Mouse (Mus musculus) cerebellum, adult 18-20 months (tissue): ENCODE results near the gene Hmmr.
"Not testable (repeated sequence)": the region's sequence is repeated elsewhere in the genome, so short reads cannot be mapped to it uniquely, and the experiment has no call there.

Experiments
- DNase-seq, 2 experiments: peaks; one replicate each; pipeline ENCODE4 v3.0.0; 2021

Hmmr gene

DNA sequence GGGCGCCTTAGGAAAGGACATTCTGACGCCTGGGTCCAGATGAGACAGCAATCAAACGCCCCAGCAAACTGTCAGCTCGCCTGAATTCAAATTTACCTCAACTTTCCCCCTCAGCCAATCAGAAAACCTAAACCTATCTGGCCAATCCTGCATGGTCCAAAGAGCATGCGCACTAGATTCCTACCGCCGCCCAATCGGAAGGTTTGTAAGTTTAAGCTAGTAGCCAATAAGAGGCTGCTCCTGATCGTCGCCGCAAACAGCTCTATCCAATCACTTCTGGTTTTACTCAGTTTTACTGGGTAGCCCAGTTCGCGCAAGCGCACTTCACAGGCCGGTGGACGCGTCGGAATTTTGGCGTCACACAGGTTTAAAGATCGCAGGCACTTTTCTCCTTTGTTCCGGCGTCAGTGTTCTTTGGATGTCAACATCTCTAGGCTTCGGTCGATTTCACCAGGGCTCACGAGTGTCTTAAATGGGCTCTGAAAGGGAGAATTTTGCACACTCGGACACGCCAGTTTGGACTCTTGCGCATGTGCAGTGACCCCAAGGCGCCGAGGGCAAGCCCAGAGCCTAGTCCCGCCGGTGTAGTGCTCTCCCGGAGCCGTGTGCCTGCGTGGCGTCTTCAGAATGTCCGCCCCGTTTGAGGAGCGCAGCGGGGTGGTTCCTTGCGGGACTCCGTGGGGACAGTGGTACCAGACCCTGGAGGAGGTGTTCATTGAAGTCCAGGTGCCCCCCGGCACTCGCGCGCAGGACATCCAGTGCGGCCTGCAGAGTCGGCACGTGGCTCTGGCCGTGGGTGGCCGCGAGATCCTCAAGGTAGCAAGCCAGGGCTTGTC, at the start of gene Hmmr, which contains the start of gene Nudcd2:
Hmmr (minus strand) TSS at position 84 of the 836 bp plus-strand sequence.
Nudcd2 (plus strand) TSS at position 329 of the 836 bp plus-strand sequence.
- peak; percentile 92 to 94 for DNase-seq

DNA sequence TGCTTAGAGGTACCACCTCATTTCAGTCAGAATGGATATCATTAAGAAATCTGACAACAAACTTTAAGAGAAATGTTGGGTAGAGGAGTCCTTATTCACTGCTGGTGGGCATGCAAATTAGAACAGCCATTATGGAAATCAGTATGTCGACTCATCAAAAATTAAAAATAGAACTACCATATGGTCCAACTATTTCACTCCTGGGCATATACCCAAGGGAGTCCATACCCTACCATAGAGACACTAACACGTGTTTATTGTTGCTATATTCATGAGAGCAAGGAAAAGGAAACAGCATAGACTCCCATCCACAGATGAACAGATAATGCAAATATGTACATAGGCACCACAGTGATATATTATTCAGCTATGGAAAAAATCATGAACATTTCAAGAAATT, 48.6 kb upstream of the Hmmr start:
- no peak for DNase-seq

DNA sequence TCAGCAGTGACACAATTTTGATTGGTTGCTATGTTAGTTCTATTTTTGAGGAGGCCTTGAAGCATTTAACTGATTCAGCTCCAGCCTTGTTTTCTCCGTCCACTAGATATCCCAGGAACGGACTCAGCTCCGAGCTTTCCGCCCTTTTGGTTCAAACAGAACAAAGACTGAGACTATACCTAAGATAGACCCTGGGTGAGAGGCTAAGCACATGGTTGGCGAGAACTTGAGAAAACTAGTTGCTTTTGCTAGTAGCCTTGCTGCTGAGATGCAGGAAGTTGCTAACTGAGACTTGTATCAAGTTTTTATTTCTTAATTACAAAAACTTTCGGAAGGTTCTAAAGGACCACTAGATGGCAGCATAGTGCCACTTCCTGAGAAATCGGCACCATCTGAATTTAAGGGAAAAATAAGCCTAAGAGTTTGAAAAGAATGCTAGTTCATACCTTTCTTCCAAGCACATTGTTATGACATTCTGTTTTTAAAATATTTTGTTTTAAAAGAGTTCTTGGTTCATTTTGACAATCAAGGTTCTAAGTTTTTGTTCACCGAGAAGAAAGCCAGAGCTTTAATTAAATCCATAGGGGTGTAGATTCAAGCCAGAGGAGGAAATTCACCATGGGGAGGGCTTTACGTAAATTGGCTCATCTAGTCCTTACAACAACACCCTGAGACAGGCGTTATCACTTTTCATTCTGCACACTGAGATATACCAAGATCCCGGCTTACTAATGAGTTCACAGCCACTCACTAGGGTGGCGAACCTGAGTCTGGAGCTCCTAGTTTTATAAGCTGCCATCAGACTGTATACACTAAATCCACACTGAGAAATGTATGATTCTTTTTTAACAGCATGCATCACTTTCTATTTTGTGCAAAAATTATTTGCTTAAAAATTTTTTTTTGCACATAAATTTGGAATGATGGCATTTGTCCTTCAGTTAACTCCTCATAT, 42.4 kb upstream of the Hmmr start:
- no peak for DNase-seq

DNA sequence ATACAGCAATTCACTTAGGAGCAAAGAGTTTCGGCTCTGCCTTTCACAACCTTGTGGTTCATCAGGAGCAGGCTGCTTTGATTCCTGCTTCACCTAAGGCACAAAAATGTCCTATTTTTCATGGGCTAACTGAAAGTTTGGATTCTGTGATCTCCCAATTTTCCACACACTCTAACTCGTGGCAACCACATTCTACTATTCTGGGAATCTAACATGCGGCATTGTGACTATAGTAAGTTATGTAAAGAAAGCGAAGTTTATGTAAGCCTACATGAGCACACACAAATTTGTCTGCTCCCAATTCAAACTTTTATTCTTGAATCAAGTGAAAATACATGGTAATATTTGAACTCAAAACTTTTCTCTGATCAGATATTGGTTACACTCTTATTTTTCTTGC, 31.5 kb upstream of the Hmmr start:
- no peak for DNase-seq

DNA sequence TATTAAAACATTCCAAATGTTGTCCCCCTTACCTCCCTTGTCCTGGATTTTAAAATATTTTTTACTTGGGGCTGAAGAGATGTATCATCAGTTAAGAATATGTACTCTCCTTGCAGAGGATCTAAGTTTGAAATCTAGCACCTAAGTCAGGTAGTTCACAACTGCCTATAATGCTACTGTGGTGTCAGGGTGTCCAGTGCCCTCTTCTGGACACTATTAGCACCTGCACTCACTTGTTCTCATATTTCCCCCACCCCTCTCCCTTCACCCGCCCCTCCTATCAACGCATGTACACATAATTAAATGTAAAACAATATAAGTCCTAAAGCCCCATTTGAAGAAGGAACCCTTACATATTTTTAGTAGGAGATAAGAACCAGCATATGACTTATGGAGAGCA, 30.2 kb upstream of the Hmmr start:
- peak in 1 of 2 experiments; percentile 10 for DNase-seq

DNA sequence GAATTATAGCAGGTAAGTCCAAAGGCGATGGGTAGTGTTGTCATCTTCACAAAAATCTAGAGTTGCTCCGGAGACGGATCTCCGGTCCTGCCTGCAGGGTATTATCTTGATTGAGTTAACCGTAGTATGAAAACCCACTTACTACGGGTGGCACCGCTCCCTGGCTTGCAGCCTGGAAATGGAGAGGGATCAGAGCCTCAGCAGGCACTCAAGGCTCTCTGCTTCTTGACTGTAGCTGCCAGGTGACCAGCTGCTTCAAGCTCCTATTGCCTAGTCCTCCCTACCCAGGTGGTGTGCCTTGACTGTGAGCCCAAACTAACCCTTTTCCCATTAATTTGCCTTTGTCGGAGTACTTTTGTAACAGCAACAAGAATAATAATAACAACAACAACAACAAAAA, 26.7 kb upstream of the Hmmr start:
- DNase-seq, result peak; percentile 33 to 50

DNA sequence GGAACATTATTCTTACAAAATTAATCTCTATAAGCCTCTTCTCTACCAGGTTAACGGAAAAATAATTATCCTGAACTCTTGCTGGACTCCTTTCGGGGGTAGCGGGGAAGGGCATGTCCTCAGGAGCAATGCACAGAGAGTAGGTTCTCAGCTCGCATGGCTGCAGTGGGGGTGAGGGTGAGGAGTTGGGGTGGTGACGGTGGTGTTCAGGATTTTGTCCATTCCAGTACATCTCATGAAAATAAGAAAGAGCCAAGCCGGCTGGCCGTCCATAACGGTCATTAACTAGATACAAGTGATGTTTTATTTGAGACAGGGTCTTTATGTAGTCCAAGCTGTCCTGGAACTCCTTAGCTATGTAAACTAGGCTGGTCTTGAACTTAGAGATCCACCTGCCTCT, 22.7 kb upstream of the Hmmr start:
- no peak for DNase-seq

DNA sequence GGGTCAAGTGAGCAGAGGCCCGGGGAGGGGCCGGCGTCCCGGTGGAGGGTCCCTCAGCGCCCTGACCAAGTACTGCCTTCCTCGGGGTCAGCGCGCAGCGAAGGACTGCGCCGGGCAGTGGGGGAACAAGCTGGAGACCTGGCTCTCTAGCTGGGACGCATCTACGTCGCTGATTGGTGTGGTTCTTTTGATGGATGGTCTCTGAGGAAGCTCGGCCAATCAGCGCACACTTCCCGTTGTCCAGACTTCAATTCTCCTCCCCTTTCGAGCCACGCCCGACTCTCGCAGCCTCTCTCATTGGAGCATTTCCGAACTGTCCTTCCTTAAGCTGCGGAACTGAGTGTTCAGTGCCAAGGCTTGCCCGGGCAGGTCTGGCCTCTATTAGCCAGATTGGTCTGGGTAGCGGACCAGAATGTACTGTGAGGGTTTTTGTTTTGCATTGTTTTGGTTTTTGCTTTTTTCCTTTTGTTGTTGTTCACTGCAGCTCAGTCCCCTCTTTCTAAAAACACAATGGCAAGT, 21.9 kb upstream of the Hmmr start, which contains the start of gene Ccng1:
Ccng1 (minus strand) TSS at position 203 of the 519 bp plus-strand sequence.
- peak; percentile 89 to 97 for DNase-seq

DNA sequence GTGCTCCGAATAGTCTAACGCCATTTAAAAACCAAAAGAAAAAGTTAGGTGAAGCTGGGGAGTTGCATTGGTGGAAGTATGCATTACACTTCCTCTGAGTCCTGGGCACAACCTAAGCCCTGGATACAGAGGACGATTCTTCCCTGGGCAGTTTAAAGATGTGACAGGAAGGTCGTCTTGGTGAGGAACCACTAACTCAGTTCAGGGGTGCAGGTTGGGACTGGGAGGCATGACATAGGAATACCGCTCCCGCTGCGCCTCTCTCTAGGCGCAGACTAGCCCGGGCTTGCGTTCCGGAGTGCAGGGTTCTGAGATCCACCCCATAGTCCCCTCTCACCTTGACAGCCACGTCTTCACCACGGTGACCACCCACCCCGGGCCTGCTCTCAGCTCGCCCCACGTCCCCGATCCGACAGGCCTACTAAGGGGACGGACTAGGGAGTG, 21.5 kb upstream of the Hmmr start:
- no peak for DNase-seq

DNA sequence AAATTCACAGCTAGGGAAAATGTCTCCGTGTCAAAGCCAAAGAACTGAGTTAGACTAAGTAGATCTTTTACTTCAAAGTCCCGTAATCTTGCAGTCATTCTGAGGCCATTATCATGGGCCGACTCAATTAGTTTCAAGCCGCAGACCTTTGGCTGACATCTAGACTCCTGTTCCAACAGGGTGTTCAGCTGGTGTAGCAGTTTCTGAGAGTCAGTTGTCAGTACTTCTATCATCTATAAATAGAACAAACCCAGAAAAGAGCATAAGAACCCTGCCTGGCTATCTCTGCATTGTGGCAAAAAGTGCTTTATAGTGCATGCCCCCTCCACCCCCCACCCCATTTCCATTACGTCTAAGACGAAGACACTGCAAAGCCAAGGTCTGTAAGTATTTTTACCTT, 20.6 kb upstream of the Hmmr start:
- DNase-seq, result no peak

DNA sequence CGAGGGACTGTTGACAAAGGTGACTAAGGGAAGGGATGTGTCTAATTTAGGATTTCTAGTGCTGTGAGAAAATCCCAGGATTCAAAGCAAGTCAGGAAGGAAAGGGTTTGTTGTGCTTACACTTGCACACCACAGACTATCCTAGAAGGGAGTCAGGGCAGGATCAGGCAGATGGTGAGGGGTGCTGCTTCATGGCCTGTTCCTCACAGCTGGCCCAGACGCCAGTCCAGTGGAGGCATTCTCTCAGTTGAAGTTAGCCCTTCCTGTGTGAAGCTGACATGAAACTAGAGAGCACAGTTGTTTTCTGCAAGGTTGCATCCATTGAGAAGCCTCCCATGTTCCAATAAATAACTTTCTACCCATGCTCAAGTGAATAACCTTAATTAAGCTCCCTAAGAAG, 14.5 kb upstream of the Hmmr start:
- DNase-seq, result no peak

DNA sequence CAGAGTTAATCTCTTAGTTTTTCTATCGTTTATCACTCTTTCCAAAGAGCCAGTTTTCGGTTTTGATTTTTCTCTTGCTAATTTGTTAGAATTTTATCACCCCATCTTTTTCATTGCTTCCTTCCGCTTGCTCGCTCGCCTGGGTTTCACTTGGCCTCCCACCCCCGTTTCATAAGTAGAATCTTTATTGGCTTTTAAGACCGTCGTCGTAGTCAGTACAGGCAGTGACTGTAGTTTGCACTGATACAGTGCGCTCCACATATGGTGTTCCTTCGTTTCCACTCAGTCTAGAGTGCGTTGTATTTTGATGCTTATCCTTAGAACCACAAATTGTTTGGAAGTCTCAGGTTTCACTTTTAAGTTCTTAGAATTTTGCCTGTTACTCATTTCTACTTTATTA, 13.1 kb upstream of the Hmmr start:
- DNase-seq, result no peak

DNA sequence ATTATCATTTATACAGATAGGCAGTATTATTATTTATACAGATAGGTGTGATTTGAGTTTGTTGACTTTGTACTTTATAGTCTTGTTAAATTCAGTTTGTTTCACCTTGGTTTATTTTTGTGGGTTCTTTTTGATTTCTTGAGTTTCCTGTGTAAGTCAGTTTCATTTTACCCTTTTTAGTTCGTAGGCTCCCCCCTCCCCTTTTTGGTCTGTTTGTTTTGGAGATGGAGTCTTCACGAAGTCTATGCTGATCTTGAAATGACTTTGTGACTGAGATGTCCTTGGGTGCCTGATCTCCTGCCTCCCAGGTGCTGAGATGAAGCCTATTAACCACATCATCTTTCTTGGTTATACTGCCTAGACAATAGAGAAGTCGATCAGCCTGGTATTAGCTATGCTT, 11.1 kb upstream of the Hmmr start:
- DNase-seq, result no peak

DNA sequence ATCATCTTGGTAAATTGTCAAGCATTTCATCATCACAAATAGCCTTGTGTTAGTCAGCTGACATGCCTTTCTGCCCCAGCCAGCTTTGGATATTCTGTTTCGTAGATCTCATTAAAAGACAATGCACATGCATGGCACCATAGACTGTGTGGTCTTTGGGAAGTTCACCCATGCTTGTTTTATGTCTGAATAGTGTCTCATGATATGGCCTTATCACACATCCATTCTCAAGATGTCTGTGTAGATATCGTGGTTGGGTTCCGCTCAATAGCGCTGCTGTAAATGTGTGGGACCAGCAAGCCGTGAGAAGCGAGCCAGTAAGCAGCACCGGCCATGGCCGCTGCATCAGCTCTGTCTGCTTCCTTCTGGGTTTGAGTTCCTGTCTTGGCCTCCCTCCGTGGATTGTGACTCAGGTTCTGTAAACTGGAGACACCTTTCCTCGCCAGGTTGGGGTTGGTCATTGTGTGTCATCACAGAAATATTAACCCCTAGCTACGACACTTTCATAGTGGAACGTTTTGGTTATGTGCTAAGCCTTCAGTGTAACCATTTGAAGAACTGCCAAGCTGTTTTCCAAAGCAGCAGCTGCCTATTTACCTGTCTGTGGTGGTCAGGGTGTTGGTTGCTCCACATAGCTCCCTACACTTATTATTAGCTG, 8.5 kb upstream of the Hmmr start:
- DNase-seq, result no peak

DNA sequence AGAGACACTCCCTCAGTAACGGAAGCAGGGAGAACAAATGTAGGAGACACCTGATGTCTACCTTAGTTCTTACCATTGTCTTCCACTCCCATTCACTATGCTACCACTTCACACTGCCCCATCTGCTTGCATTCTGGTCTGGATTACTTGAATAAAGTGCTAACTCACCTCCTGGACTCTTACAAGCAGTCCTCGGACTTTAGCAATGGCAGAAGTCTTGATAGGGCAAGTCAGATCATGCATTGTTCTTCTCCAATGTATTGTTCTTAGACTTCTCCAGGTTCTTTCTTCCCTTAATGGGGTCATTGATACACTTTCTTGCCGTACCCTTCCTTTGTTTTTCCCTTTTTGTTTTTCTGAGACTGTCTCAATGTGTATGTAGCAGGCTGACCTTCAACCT, 4.1 kb upstream of the Hmmr start:
- DNase-seq, result no peak

DNA sequence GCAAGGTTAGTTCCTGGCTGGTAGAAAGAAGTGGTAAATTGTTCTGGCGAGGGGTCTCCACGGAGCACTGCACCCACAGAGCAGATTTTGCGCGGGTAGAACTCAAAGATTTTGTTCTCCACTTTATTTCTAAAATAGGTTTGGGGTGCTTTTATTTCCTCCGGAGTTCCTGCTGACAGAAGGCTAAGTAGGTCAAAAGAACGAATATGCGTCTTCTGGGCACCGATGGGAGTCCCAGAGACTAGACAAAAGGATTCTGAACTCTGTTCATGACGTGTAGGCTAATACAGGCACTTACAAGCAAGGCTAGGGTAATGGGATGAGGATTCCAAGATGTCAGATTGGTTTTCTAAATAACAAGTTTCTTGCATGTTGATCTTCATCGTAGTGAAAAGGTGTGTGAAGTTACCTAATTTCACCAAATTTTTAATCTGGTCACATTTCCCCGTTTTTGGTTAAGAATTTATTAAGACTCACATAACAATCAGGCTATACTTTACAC, 1.1 kb upstream of the Hmmr start:
- DNase-seq, result no peak

DNA sequence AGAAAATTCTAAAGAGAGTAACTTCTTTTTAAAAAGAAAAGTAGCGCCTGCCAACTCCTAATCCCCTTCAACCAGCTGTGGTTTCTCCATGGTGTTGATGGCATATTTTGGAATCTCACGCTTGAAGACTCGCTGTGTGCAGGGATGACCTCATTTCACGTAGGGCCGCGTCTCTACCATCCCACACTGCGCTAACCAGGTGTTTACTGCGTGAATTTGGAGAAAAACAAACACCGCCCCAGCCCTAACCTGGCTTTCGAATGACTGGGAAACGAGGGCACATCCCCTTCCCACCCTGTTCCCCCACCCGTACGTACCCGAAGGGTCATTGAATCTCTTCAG, 254 bp downstream of the Hmmr start:
- DNase-seq, result no peak

DNA sequence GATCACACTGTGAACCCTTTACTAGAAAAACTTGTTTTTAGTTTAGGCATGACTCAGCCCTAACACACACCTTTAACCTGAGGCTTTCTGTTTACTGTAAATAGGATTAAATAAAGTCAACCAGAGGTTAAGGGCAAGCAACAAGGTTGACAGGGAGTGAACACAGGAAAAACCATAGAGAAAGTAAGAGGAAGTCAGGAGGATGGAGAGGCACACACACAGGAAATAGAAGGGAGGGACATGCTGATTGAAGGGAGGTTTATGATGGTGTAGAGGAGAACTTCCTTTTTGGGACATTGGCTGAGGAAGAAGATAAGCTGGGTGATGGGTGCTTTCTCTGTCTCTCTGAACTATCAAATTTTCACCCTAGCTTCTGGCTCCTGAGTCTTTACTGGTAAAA, 14.9 kb downstream of the Hmmr start:
- no peak for DNase-seq

DNA sequence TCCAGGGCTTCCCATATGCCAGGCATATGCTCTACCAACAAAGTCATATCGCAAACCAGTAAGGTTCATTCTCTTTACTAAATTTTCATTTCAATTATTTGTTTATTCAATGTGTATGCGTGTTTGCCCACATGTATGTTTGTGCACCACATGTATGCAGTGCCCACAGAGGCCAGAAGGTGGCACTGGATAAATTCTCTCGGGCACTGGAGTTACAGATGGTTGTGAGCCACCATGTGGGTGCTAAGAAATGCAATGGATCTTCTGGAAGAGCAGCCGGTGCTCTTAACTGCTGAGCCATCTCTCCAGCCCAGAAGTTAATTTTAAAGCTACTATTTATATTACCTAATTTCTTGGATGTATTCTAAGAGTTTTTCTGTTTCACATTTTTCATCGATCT, 17.7 kb downstream of the Hmmr start:
- DNase-seq, result no peak

DNA sequence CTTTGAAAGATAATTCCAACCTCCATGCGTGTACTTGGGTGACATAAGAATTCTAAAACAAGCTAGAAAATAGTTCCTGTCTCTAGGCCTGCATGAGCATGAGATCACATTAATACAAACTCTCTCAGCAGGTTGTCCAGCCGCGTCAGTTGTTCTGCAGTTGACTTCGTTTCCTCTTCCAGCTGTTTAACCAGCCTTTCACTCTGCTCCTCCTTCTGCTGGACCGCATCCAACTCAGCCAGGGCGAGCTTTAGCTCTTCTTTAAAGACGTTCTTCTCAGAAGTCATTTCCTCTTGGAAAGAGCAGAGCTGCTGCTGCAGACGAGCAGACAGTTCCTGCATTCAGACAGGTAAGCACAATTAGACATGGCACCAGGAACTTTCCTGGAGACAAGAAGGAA, 19.4 kb downstream of the Hmmr start:
- DNase-seq, result no peak

DNA sequence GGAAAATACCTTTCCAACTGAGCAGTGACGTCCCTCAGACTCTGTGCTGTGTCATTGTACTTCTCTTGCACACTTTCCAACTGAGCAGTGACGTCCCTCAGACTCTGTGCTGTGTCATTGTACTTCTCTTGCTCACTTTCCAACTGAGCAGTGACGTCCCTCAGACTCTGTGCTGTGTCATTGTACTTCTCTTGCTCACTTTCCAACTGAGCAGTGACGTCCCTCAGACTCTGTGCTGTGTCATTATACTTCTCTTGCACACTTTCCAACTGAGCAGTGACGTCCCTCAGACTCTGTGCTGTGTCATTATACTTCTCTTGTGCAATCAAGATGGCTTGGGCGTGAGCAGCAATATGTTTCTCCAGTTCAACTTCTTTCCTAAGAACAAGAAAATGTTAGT, 23.3 kb downstream of the Hmmr start:
- DNase-seq, result not testable (repeated sequence)

DNA sequence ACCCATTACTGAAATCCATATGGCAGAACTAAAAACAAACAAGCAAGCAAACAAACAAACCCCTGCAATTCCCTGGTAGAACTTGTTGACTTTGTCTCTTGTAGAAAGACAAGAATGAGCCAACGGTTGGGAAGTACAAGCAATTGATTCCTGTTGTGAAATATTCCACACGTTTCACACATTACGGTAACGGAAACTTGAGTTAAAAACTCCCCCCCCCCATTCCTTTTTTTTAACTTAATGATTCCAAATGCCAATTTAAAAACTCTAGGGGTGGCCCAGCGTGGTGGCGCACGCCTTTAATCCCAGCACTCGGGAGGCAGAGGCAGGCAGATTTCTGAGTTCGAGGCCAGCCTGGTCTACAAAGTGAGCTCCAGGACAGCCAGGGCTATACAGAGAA, 38.1 kb downstream of the Hmmr start, which contains the start of gene Mat2b:
Mat2b (minus strand) TSS at position 101 of the 400 bp plus-strand sequence.
- no peak for DNase-seq
